Mouse (Mus musculus) E14TG2a.4 (cell line): ENCODE data around the gene Usp45.

ENCODE experiments used
- H3K27me3 ChIP-seq: 2 replicates; pipeline ENCODE4 v1.6.1; 2014; ENCODE audit warnings: low read length, control low read depth; ENCODE audit not compliant: insufficient read depth
- H3K36me3 ChIP-seq: 2 replicates; pipeline ENCODE4 v1.6.1; 2014; ENCODE audit warnings: low read length, control low read depth; ENCODE audit not compliant: insufficient read depth
- H3K4me1 ChIP-seq: replicated peaks from 2 replicates; pipeline ENCODE4 v1.6.1; 2014; ENCODE audit warnings: low read depth, low read length, control low read depth
- H3K4me3 ChIP-seq: replicated peaks from 2 replicates; pipeline ENCODE4 v1.5.1; 2014; ENCODE audit warnings: mild to moderate bottlenecking, low read length
- H3K9me3 ChIP-seq: 2 replicates; pipeline ENCODE4 v1.6.1; 2014; ENCODE audit warnings: low read length, control low read depth
- CTCF ChIP-seq: conservative IDR thresholded peaks from 2 replicates; pipeline ENCODE4 v1.5.1; 2014; ENCODE audit warnings: low read length
- NANOG ChIP-seq: IDR thresholded peaks from 2 replicates; pipeline ENCODE4 v1.6.1; 2014; ENCODE audit warnings: borderline replicate concordance, low read length, mixed read lengths
- POU5F1 ChIP-seq: IDR thresholded peaks from 2 replicates; pipeline ENCODE4 v1.6.1; 2014; ENCODE audit warnings: low read length, borderline replicate concordance

Gene Usp45

GRCm38 (mm10) chr4:21812635-21813034 is 45.7 kb downstream of the Usp45 start:
- Histone ChIP-seq H3K27me3 (no peaks in the 10 kb centered on the region), H3K4me3 (no peak overlapping the region), H3K4me1 (peaks cover 2% of the 10 kb centered on the region; the same call in 1 of the 2 replicates), H3K9me3 (no peaks in the 10 kb centered on the region), H3K36me3 (peaks cover 64% of the 10 kb centered on the region)
- no peak for TF ChIP-seq NANOG
- no peak for TF ChIP-seq CTCF
- TF ChIP-seq POU5F1, result no peak

GRCm38 (mm10) chr4:21814029-21814428 is 47.1 kb downstream of the Usp45 start:
- Histone ChIP-seq H3K27me3 (no peaks in the 10 kb centered on the region), H3K36me3 (peaks cover 70% of the 10 kb centered on the region), H3K4me1 (peaks cover 2% of the 10 kb centered on the region; the same call in 1 of the 2 replicates), H3K4me3 (no peak overlapping the region), H3K9me3 (no peaks in the 10 kb centered on the region)
- TF ChIP-seq NANOG, result no peak
- peak; percentile 89 for TF ChIP-seq CTCF

- H3K36me3 ChIP-seq, result peaks cover 51% of the 10 kb centered on the region
- peaks cover 2% of the 10 kb centered on the region; the same call in 1 of the 2 replicates for H3K4me1 ChIP-seq
- TF ChIP-seq POU5F1, result no peak
- TF ChIP-seq CTCF, result no peak
- no peak for TF ChIP-seq NANOG
- no peak overlapping the region for H3K4me3 ChIP-seq
- no peaks in the 10 kb centered on the region for H3K9me3 ChIP-seq
- H3K27me3 ChIP-seq, result no peaks in the 10 kb centered on the region
Measured at GRCm38 (mm10) chr4:21826616-21827015, 59.7 kb downstream of the Usp45 start.

GRCm38 (mm10) chr4:21832844-21833243 is 65.9 kb downstream of the Usp45 start:
- TF ChIP-seq POU5F1 (no peak), NANOG (no peak), CTCF (peak; percentile 63)
- H3K9me3 ChIP-seq, result no peaks in the 10 kb centered on the region
- peaks cover 30% of the 10 kb centered on the region for H3K36me3 ChIP-seq
- no peaks in the 10 kb centered on the region; the same call in 1 of the 2 replicates for H3K4me1 ChIP-seq
- H3K4me3 ChIP-seq, result no peak overlapping the region
- H3K27me3 ChIP-seq, result no peaks in the 10 kb centered on the region

GRCm38 (mm10) chr4:21847481-21848286 is 80.7 kb downstream of the Usp45 start, which contains the start of gene Pnisr:
Gene Pnisr (plus strand): TSS chr4:21847583.
- Histone ChIP-seq H3K9me3 (no peaks in the 10 kb centered on the region), H3K4me3 (peak within 1 kb of the TSS; percentile 100), H3K27me3 (no peaks in the 10 kb centered on the region), H3K4me1 (peaks cover 45% of the 10 kb centered on the region), H3K36me3 (0 out of 2 replicates have a peak, but pooled peaks cover 6% of the 10 kb centered on the region)
- TF ChIP-seq CTCF (peak; percentile 77), POU5F1 (no peak)

GRCm38 (mm10) chr4:21848287-21848630 is 81.3 kb downstream of the Usp45 start:
- Histone ChIP-seq H3K4me3 (peak overlapping the region; percentile 100), H3K36me3 (peaks cover 10% of the 10 kb centered on the region), H3K27me3 (no peaks in the 10 kb centered on the region), H3K9me3 (no peaks in the 10 kb centered on the region), H3K4me1 (peaks cover 51% of the 10 kb centered on the region)
- no peak for TF ChIP-seq NANOG
- no peak for TF ChIP-seq POU5F1
- no peak for TF ChIP-seq CTCF

GRCm38 (mm10) chr4:21857481-21857880 is 90.5 kb downstream of the Usp45 start:
- peaks cover 10% of the 10 kb centered on the region for H3K4me1 ChIP-seq
- H3K27me3 ChIP-seq, result no peaks in the 10 kb centered on the region
- no peaks in the 10 kb centered on the region for H3K9me3 ChIP-seq
- TF ChIP-seq CTCF, result no peak
- no peak for TF ChIP-seq NANOG
- TF ChIP-seq POU5F1, result no peak
- peaks cover 88% of the 10 kb centered on the region for H3K36me3 ChIP-seq
- H3K4me3 ChIP-seq, result no peak overlapping the region

- Histone ChIP-seq H3K27me3 (no peaks in the 10 kb centered on the region), H3K9me3 (no peaks in the 10 kb centered on the region), H3K4me3 (no peak overlapping the region), H3K4me1 (0 out of 2 replicates have a peak, but pooled peaks cover 3% of the 10 kb centered on the region), H3K36me3 (peaks cover 92% of the 10 kb centered on the region)
- no peak for TF ChIP-seq NANOG
- TF ChIP-seq CTCF, result no peak
- TF ChIP-seq POU5F1, result no peak
Measured at GRCm38 (mm10) chr4:21865226-21865625, 98.3 kb downstream of the Usp45 start.

- TF ChIP-seq POU5F1 (no peak), CTCF (no peak), NANOG (no peak)
- H3K27me3 ChIP-seq, result no peaks in the 10 kb centered on the region
- H3K36me3 ChIP-seq, result peaks cover 24% of the 10 kb centered on the region
- peaks cover 16% of the 10 kb centered on the region for H3K4me1 ChIP-seq
- H3K9me3 ChIP-seq, result no peaks in the 10 kb centered on the region
- H3K4me3 ChIP-seq, result no peak overlapping the region; the same call in 1 of the 2 replicates
Measured at GRCm38 (mm10) chr4:21878776-21879175, 111.8 kb downstream of the Usp45 start.
